Mouse (Mus musculus): ENCODE data around the gene Gm20683. TPM values are rescaled to one million over a fixed set of nuclear protein-coding genes. Genes with fewer than 3 reads are reported as not detected.

The Gm20683 gene
- polyA plus RNA-seq, 1 experiment from 2014 or later: 0.34 TPM

DNA sequence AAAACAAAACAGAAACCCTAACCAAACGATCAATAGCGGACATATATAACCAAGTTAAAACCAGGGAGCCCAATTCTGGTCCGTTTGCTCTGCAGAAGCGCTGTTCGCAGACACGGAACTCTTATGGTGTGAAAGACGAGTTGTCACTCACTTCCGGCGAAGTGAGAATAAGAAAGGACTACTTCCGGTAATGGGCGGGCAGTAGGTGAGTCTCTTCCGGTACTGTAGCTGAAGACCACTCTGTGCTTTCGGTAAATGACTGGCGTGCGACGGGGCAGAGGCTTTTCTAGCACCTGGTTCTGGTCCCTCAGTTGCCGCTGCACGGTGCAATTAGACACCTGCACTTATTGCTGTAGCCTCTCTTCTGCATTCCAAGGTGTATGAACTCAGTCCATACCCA, 18.1 kb downstream of the Gm20683 start, which contains the start of gene Wdr24:
Gene Wdr24, plus strand, starts transcription at position 176 of the 400 bp plus-strand sequence.
- peak; percentile 80 for DNase-seq
- WGBS (ENCODE audit: insufficient replicate concordance): under 1% methylated on average over 18 of the region's 18 CpGs
- H3K36me3 ChIP-seq (replicated peaks; ENCODE audit: insufficient read depth, low read length): peaks cover 13% of the 10 kb centered on the region
- H3K9me3 ChIP-seq (ENCODE audit: low read length): no peaks in the 10 kb centered on the region
- H3K4me3 ChIP-seq (ENCODE audit: low read depth, low read length): peak within 1 kb of the TSS; percentile 74
- H3K27ac ChIP-seq (ENCODE audit: low read depth): peak within 1 kb of the TSS; percentile 62
- H3K4me1 ChIP-seq (ENCODE audit: insufficient read depth): peaks cover 22% of the 10 kb centered on the region
- ATAC-seq: peak; percentile 79
- TF ChIP-seq CTCF (IDR thresholded peaks at IDR 0.05; ENCODE audit: low read depth) (peak; percentile 7; the same call in 1 of the 2 replicates), EP300 (IDR thresholded peaks at IDR 0.05; ENCODE audit: low read depth) (peak; percentile 44; the same call in 1 of the 2 replicates)
- H3K27me3 ChIP-seq (ENCODE audit: insufficient read depth, low read length): peaks cover 24% of the 10 kb centered on the region
- H3K4me2 ChIP-seq (ENCODE audit: low read depth, low read length): peak within 1 kb of the TSS; percentile 92
- H3K9ac ChIP-seq (replicated peaks): peak within 1 kb of the TSS; percentile 71

DNA sequence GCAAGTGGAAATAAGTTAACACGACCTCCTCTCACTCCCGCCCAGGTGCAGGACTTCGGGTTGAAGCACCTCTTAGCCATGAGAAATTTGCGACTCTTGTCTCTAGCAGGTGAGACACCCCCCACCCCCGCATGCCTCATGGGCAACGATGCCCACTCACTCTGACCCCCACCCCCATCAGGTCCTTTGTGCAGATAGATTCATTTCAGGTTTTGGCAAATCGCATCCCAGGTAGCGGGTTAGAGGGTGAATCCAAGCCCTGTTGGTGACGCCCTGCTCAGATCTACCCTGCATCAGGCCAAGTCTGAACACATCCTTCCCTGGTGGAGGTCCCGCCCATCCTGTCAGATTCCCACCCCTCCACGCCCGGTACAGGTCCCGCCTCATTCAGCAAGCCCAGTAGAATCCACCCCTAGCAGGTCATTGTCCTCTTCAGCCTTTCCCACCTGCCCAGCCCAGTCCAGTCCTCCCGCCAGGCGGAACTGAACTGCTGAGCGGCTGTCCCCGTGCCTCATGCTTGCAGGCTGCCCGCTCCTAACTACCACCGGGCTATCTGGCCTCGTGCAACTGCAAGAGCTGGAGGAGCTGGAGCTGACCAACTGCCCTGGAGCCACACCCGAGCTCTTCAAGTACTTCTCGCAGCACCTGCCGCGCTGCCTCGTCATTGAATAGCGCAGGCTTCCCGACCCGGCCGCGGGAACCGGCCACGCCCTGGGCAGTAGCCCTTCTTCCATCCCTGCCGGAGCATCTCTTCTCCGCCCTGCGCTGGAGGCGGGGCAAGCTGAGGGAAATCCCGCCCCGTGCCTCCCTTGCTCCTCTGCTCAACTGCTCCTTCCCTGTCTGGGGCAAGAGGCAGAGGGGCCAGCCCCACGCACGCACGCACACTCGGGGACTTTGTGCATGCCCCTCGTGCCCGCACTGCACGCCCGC, 22.4 kb downstream of the Gm20683 start:
- TF ChIP-seq EP300 (IDR thresholded peaks at IDR 0.05; ENCODE audit: low read depth) (no peak), CTCF (IDR thresholded peaks at IDR 0.05; ENCODE audit: low read depth) (no peak)
- DNase-seq: peak; percentile 29
- peak; percentile 54 for ATAC-seq
- Histone ChIP-seq H3K36me3 (replicated peaks; ENCODE audit: insufficient read depth, low read length) (no peaks in the 10 kb centered on the region), H3K27ac (ENCODE audit: low read depth) (no peak overlapping the region), H3K4me1 (ENCODE audit: insufficient read depth) (peaks cover 8% of the 10 kb centered on the region), H3K4me2 (ENCODE audit: low read depth, low read length) (no peak overlapping the region), H3K27me3 (ENCODE audit: insufficient read depth, low read length) (peaks cover 45% of the 10 kb centered on the region), H3K9me3 (ENCODE audit: low read length) (no peaks in the 10 kb centered on the region), H3K9ac (replicated peaks) (no peak overlapping the region), H3K4me3 (ENCODE audit: low read depth, low read length) (no peak overlapping the region)
- 8% methylated on average over 45 of the region's 46 CpGs for WGBS (ENCODE audit: insufficient replicate concordance)

DNA sequence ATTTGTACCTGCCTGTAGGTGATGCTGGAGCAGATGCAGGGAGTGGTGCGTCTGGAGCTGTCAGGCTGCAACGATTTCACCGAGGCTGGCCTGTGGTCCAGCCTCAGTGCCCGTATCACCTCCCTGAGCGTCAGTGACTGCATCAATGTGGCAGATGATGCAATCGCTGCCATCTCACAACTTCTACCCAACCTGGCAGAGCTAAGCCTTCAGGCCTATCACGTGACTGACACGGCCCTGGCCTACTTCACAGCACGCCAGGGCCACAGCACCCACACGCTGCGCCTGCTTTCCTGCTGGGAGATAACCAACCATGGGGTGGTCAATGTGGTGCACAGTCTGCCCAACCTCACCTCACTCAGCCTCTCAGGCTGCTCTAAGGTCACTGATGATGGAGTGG, 23.9 kb downstream of the Gm20683 start:
- ATAC-seq (no peak), DNase-seq (no peak)
- no peak overlapping the region for H3K27ac ChIP-seq (ENCODE audit: low read depth)
- peaks cover under 1% of the 10 kb centered on the region; the same call in 1 of the 2 replicates for H3K4me1 ChIP-seq (ENCODE audit: insufficient read depth)
- no peak for TF ChIP-seq CTCF (IDR thresholded peaks at IDR 0.05; ENCODE audit: low read depth)
- no peak for TF ChIP-seq EP300 (IDR thresholded peaks at IDR 0.05; ENCODE audit: low read depth)
- no peaks in the 10 kb centered on the region for H3K36me3 ChIP-seq (replicated peaks; ENCODE audit: insufficient read depth, low read length)
- no peak overlapping the region for H3K9ac ChIP-seq (replicated peaks)
- no peak overlapping the region for H3K4me3 ChIP-seq (ENCODE audit: low read depth, low read length)
- 70% methylated on average over 11 of the region's 11 CpGs for WGBS (ENCODE audit: insufficient replicate concordance)
- peaks cover 56% of the 10 kb centered on the region for H3K27me3 ChIP-seq (ENCODE audit: insufficient read depth, low read length)
- H3K9me3 ChIP-seq (ENCODE audit: low read length): no peaks in the 10 kb centered on the region
- no peak overlapping the region for H3K4me2 ChIP-seq (ENCODE audit: low read depth, low read length)

DNA sequence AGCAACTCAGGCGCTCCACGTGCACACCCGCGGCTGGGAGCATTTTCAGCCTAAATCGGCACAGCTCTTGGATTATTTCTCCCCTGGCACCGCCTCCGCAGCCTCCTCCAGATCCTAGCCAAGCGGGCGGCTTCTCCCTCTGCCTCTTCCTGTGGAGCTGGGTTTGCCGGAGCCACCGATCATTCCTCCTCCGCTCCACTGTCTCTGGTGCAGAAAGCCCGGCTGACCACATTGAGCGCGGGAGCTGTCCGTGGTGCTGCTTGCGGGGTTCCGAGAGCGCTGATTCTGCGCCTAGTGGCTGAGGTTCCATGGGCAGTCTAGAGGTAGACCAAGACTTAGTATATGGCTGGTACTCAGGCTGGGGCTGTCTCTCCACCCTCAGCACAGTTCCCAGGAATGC, 28.1 kb downstream of the Gm20683 start:
- Histone ChIP-seq H3K4me2 (ENCODE audit: low read depth, low read length) (no peak overlapping the region), H3K27me3 (ENCODE audit: insufficient read depth, low read length) (peaks cover 66% of the 10 kb centered on the region), H3K4me3 (ENCODE audit: low read depth, low read length) (no peak overlapping the region), H3K9ac (replicated peaks) (no peak overlapping the region), H3K27ac (ENCODE audit: low read depth) (no peak overlapping the region), H3K36me3 (replicated peaks; ENCODE audit: insufficient read depth, low read length) (no peaks in the 10 kb centered on the region), H3K4me1 (ENCODE audit: insufficient read depth) (peaks cover 12% of the 10 kb centered on the region; the same call in 1 of the 2 replicates), H3K9me3 (ENCODE audit: low read length) (no peaks in the 10 kb centered on the region)
- peak; percentile 62 for TF ChIP-seq CTCF (IDR thresholded peaks at IDR 0.05; ENCODE audit: low read depth)
- no peak for TF ChIP-seq EP300 (IDR thresholded peaks at IDR 0.05; ENCODE audit: low read depth)
- ATAC-seq: peak; percentile 72
- 6% methylated on average over 20 of the region's 20 CpGs for WGBS (ENCODE audit: insufficient replicate concordance)
- DNase-seq: peak; percentile 90

DNA sequence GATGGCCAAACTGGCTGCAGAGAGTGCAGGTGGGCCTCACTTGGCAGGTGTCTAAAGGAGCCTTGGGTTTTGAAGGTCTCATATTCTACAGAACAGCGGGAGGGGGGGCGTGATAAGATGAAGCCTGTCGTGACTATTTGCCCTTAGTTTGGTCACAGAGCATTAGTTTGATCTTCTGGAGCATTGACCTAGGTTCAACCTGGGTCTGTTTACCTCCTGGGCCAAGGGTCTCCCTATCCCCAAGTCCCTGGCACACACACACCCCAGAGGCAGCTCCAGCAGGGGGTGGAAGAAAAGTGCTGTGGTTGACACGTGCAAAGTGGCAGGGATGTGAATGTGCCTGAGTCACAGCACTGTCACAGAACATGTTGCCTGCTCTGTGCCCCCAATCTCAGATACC, 30.7 kb downstream of the Gm20683 start:
- TF ChIP-seq EP300 (IDR thresholded peaks at IDR 0.05; ENCODE audit: low read depth) (no peak), CTCF (IDR thresholded peaks at IDR 0.05; ENCODE audit: low read depth) (no peak)
- Histone ChIP-seq H3K27ac (ENCODE audit: low read depth) (no peak overlapping the region), H3K4me3 (ENCODE audit: low read depth, low read length) (no peak overlapping the region), H3K9ac (replicated peaks) (no peak overlapping the region), H3K9me3 (ENCODE audit: low read length) (no peaks in the 10 kb centered on the region), H3K36me3 (replicated peaks; ENCODE audit: insufficient read depth, low read length) (no peaks in the 10 kb centered on the region), H3K4me2 (ENCODE audit: low read depth, low read length) (no peak overlapping the region), H3K4me1 (ENCODE audit: insufficient read depth) (peaks cover 12% of the 10 kb centered on the region; the same call in 1 of the 2 replicates), H3K27me3 (ENCODE audit: insufficient read depth, low read length) (peaks cover 65% of the 10 kb centered on the region)
- DNase-seq: no peak
- 54% methylated on average over 4 of the region's 4 CpGs for WGBS (ENCODE audit: insufficient replicate concordance)
- no peak for ATAC-seq

DNA sequence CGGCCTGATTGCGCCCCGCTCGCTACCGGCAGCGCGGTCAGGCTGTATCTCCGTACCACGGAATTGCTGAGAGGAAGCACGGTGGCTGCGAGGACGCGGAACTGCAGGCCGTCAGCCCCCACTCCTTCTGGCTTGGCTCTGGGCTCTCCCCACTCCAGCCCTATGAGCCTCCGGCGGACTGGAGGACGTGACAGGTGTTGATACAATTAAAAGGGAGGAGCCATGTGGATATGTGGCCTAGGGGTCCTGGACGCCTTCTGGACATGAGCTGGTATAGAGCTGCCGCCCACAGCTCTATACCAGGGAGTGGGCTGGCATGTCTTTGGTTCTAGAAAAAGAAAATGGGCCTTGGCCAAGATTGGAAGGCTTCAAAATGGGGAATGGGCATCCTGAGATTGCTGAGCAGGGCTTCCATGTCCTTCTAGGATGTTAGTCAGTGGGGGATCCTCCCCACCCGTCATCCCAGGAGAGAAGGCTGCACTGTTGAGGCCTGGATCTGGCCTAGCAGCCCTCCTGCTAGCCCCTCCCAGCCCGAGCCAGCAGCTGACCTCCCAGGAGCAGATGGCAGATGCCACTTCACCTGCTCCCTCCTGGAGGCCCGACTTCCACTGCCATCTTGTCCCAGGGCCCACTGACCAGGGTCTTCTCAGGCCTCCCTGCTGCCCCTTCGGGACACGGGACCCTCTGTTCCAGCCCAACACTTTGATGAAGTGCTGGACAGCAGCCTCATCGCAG, 31.8 kb downstream of the Gm20683 start:
- no peak for TF ChIP-seq EP300 (IDR thresholded peaks at IDR 0.05; ENCODE audit: low read depth)
- no peak for TF ChIP-seq CTCF (IDR thresholded peaks at IDR 0.05; ENCODE audit: low read depth)
- H3K36me3 ChIP-seq (replicated peaks; ENCODE audit: insufficient read depth, low read length): no peaks in the 10 kb centered on the region
- no peak overlapping the region for H3K9ac ChIP-seq (replicated peaks)
- no peaks in the 10 kb centered on the region for H3K9me3 ChIP-seq (ENCODE audit: low read length)
- peaks cover 12% of the 10 kb centered on the region; the same call in 1 of the 2 replicates for H3K4me1 ChIP-seq (ENCODE audit: insufficient read depth)
- no peak for ATAC-seq
- no peak overlapping the region for H3K27ac ChIP-seq (ENCODE audit: low read depth)
- peaks cover 63% of the 10 kb centered on the region for H3K27me3 ChIP-seq (ENCODE audit: insufficient read depth, low read length)
- H3K4me3 ChIP-seq (ENCODE audit: low read depth, low read length): peak overlapping the region; percentile 52
- WGBS (ENCODE audit: insufficient replicate concordance): 15% methylated on average over 23 of the region's 25 CpGs
- DNase-seq: no peak
- peak overlapping the region; percentile 75 for H3K4me2 ChIP-seq (ENCODE audit: low read depth, low read length)
